Mouse (Mus musculus): ENCODE measurements around the gene Spire2. TPM values are rescaled to one million over a fixed set of nuclear protein-coding genes. Genes with fewer than 3 reads are reported as not detected.

The Spire2 gene
- polyA plus RNA-seq, 1 experiment from 2014 or later = 44.0 TPM

Other genes starting within 250 kb of the Spire2 start
- gene Rpl13, start 230.4 kb upstream of the Spire2 start, polyA plus RNA-seq (2015; fragmentation: Nextera tagmentation; extraction: Ambion mirVana) = 659 and 826 TPM in 2 replicates
- gene Cpne7, start 215.3 kb upstream of the Spire2 start, polyA plus RNA-seq (2015; fragmentation: Nextera tagmentation; extraction: Ambion mirVana) = 3.7 and 4.7 TPM in 2 replicates
- 2.2 and 3.4 TPM in 2 replicates for gene Sult5a1, start 174.4 kb upstream of the Spire2 start, polyA plus RNA-seq (2015; fragmentation: Nextera tagmentation; extraction: Ambion mirVana)
- gene Dpep1, start 146.5 kb upstream of the Spire2 start, polyA plus RNA-seq (2015; fragmentation: Nextera tagmentation; extraction: Ambion mirVana) = 0.41 and 1.1 TPM in 2 replicates
- 174 and 182 TPM in 2 replicates for gene Chmp1a, start 120.0 kb upstream of the Spire2 start, polyA plus RNA-seq (2015; fragmentation: Nextera tagmentation; extraction: Ambion mirVana)
- gene Spata33, start 119.9 kb upstream of the Spire2 start, polyA plus RNA-seq (2015; fragmentation: Nextera tagmentation; extraction: Ambion mirVana) = 6.5 and 6.6 TPM in 2 replicates
- 42.3 and 44.2 TPM in 2 replicates for gene Cdk10, start 107.9 kb upstream of the Spire2 start, polyA plus RNA-seq (2015; fragmentation: Nextera tagmentation; extraction: Ambion mirVana)
- 11.3 and 12.8 TPM in 2 replicates for gene Spata2l, start 96.5 kb upstream of the Spire2 start, polyA plus RNA-seq (2015; fragmentation: Nextera tagmentation; extraction: Ambion mirVana)
- gene Zfp276, start 78.5 kb upstream of the Spire2 start, polyA plus RNA-seq (2015; fragmentation: Nextera tagmentation; extraction: Ambion mirVana) = 21.6 and 21.7 TPM in 2 replicates
- 55.6 and 61.5 TPM in 2 replicates for gene Vps9d1, start 78.4 kb upstream of the Spire2 start, polyA plus RNA-seq (2015; fragmentation: Nextera tagmentation; extraction: Ambion mirVana)
- 6.1 and 9.8 TPM in 2 replicates for gene Fanca, start 14.1 kb upstream of the Spire2 start, polyA plus RNA-seq (2015; fragmentation: Nextera tagmentation; extraction: Ambion mirVana)
- gene Tcf25, start 41.0 kb downstream of the Spire2 start, polyA plus RNA-seq (2015; fragmentation: Nextera tagmentation; extraction: Ambion mirVana) = 368 and 390 TPM in 2 replicates
- gene Mc1r, start 74.4 kb downstream of the Spire2 start, polyA plus RNA-seq (2015; fragmentation: Nextera tagmentation; extraction: Ambion mirVana) = 0.20 and 0.22 TPM in 2 replicates
- 1,289 and 1,555 TPM in 2 replicates for gene Tubb3, start 78.7 kb downstream of the Spire2 start, polyA plus RNA-seq (2015; fragmentation: Nextera tagmentation; extraction: Ambion mirVana)
- 46.8 and 52.3 TPM in 2 replicates for gene Def8, start 90.8 kb downstream of the Spire2 start, polyA plus RNA-seq (2015; fragmentation: Nextera tagmentation; extraction: Ambion mirVana)
- gene Afg3l1, start 145.2 kb downstream of the Spire2 start, polyA plus RNA-seq (2015; fragmentation: Nextera tagmentation; extraction: Ambion mirVana) = 47.3 and 50.7 TPM in 2 replicates
- gene Dbndd1, start 182.8 kb downstream of the Spire2 start, polyA plus RNA-seq (2015; fragmentation: Nextera tagmentation; extraction: Ambion mirVana) = 67.0 and 84.1 TPM in 2 replicates
- gene Gas8, start 186.1 kb downstream of the Spire2 start, polyA plus RNA-seq (2015; fragmentation: Nextera tagmentation; extraction: Ambion mirVana) = 34.3 and 37.5 TPM in 2 replicates